Comparison of ENCODE assay signal across 7 mouse cellular contexts in the genomic region with DNA sequence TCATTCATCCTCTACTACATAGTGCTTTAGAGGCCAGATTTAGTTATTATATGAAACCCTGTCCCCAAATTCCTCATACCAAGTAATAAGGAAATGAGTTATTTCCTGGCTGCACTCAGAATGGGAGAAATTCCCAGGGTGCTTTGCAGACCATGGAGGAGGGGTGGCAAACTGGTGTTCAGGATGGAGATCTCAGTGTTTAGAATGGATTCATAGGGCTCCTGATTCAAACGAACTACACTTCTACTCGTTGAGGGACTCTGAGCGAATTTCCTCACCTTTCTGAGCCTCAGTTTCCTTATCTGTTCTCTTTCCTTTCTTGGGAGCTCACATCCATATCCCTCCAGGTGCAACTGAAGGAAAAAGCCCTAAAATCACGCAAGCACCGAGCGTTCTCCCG. TPM values are rescaled to one million over a fixed set of nuclear protein-coding genes. Genes with fewer than 3 reads are reported as not detected.
DNase-seq lines count a peak whose midpoint lies in the region; ATAC-seq and TF ChIP-seq lines count a peak whose summit lies in the region.

No protein-coding gene starts in this region.

- TF ChIP-seq CTCF in lung, adult 2 months (IDR thresholded peaks at IDR 0.05; ENCODE audit: insufficient read depth, low read length): no peak
- TF ChIP-seq CTCF in forebrain, postnatal 0 days (IDR thresholded peaks at IDR 0.05; ENCODE audit: low read depth): no peak

- H3K9me3 ChIP-seq in forebrain, postnatal 0 days (ENCODE audit: low read length): no peaks in the 10 kb centered on the region
- H3K9me3 ChIP-seq in liver, embryonic 13.5 days (replicated peaks): no peaks in the 10 kb centered on the region

- peak; percentile 64 for ATAC-seq in forebrain, postnatal 0 days
- ATAC-seq in liver, embryonic 13.5 days (ENCODE audit: low read depth): no peak

- H3K36me3 ChIP-seq in forebrain, postnatal 0 days (ENCODE audit: insufficient read depth): no peaks in the 10 kb centered on the region
- H3K36me3 ChIP-seq in liver, embryonic 13.5 days: no peaks in the 10 kb centered on the region

- H3K4me3 ChIP-seq in lung, adult 2 months (replicated peaks; ENCODE audit: extremely low read depth, low read depth, low read length): peak overlapping the region; percentile 74
- peak overlapping the region; percentile 71 for H3K4me3 ChIP-seq in forebrain, postnatal 0 days (ENCODE audit: low read depth, low read length)
- peak overlapping the region; percentile 77 for H3K4me3 ChIP-seq in liver, embryonic 13.5 days (replicated peaks)

- peak overlapping the region; percentile 85 for H3K27ac ChIP-seq in forebrain, postnatal 0 days (ENCODE audit: low read depth, low read length)
- H3K27ac ChIP-seq in liver, embryonic 13.5 days: no peak overlapping the region

- 4% methylated on average over 7 of the region's 7 CpGs for WGBS in lung, adult 2 months
- WGBS in forebrain, postnatal 0 days: 2% methylated on average over 7 of the region's 7 CpGs
- 5% methylated on average over 7 of the region's 7 CpGs for WGBS in liver, embryonic 13.5 days (ENCODE audit: insufficient replicate concordance)

- H3K27me3 ChIP-seq in forebrain, postnatal 0 days (ENCODE audit: insufficient read depth, low read length): no peaks in the 10 kb centered on the region
- H3K27me3 ChIP-seq in liver, embryonic 13.5 days: no peaks in the 10 kb centered on the region

- peak overlapping the region; percentile 92 for H3K4me2 ChIP-seq in forebrain, postnatal 0 days (ENCODE audit: low read depth)
- peak overlapping the region; percentile 91 for H3K4me2 ChIP-seq in liver, embryonic 13.5 days

- H3K4me1 ChIP-seq in lung, adult 2 months (ENCODE audit: control insufficient read depth, insufficient read depth, low read length): peaks cover 5% of the 10 kb centered on the region; the same call in 1 of the 2 replicates
- peaks cover 8% of the 10 kb centered on the region; the same call in 1 of the 2 replicates for H3K4me1 ChIP-seq in forebrain, postnatal 0 days (ENCODE audit: insufficient read depth)
- peaks cover 67% of the 10 kb centered on the region for H3K4me1 ChIP-seq in liver, embryonic 13.5 days (replicated peaks)

- no peak for TF ChIP-seq POLR2A in lung, adult 2 months (IDR thresholded peaks at IDR 0.05; ENCODE audit: borderline replicate concordance, extremely low read depth, low read depth, low read length)

- peak overlapping the region; percentile 77 for H3K9ac ChIP-seq in forebrain, postnatal 0 days
- peak overlapping the region; percentile 79 for H3K9ac ChIP-seq in liver, embryonic 13.5 days

- no peak for DNase-seq in lung, adult 2 months
- no peak for DNase-seq in lung, postnatal 14 days
- peak; percentile 14 for DNase-seq in brain, embryonic 18.5 days (ENCODE audit: low read depth, low spot score)
- no peak for DNase-seq in forebrain, postnatal 0 days
- DNase-seq in liver, embryonic 13.5 days: no peak
- no peak for DNase-seq in yolk sac, embryonic 10.5 days (ENCODE audit: low spot score)
- no peak for DNase-seq in spleen, postnatal 14 days (ENCODE audit: low spot score in 2 of 2)

RNA-seq across cellular contexts. Expression of a gene that starts 0.4 kb away (rescaled TPM):
- 28.7 and 32.8 TPM in 2 replicates for polyA plus RNA-seq in lung, adult 2 months (2012; rRNA removed)
- total RNA-seq in forebrain, postnatal 0 days (2014; rRNA removed): 11.2 and 15.3 TPM in 2 replicates
- polyA plus RNA-seq in forebrain, postnatal 0 days (2015; fragmentation: Nextera tagmentation; extraction: Ambion mirVana): 4.5 and 5.9 TPM in 2 replicates
- polyA plus RNA-seq in liver, embryonic 13.5 days (2015; fragmentation: Nextera tagmentation; extraction: Ambion mirVana): 3.3 and 3.8 TPM in 2 replicates

RNA-seq across cellular contexts. Expression of a gene that starts 43.7 kb away (rescaled TPM):
- 21.0 and 33.3 TPM in 2 replicates for polyA plus RNA-seq in lung, adult 2 months (2012; rRNA removed)
- 111 and 120 TPM in 2 replicates for total RNA-seq in forebrain, postnatal 0 days (2014; rRNA removed)
- polyA plus RNA-seq in forebrain, postnatal 0 days (2015; fragmentation: Nextera tagmentation; extraction: Ambion mirVana): 216 and 222 TPM in 2 replicates
- 77.5 and 81.4 TPM in 2 replicates for polyA plus RNA-seq in liver, embryonic 13.5 days (2015; fragmentation: Nextera tagmentation; extraction: Ambion mirVana)
